Mouse (Mus musculus): ENCODE results near the gene Scnn1a. TPM values are rescaled to one million over a fixed set of nuclear protein-coding genes. Genes with fewer than 3 reads are reported as not detected.
"Not testable (repeated sequence)": the region's sequence is repeated elsewhere in the genome, so short reads cannot be mapped to it uniquely, and the experiment has no call there.

The Scnn1a gene
- 18.5 and 20.6 TPM in 2 replicates for polyA plus RNA-seq (2015; fragmentation: Nextera tagmentation; extraction: Ambion mirVana)

DNA sequence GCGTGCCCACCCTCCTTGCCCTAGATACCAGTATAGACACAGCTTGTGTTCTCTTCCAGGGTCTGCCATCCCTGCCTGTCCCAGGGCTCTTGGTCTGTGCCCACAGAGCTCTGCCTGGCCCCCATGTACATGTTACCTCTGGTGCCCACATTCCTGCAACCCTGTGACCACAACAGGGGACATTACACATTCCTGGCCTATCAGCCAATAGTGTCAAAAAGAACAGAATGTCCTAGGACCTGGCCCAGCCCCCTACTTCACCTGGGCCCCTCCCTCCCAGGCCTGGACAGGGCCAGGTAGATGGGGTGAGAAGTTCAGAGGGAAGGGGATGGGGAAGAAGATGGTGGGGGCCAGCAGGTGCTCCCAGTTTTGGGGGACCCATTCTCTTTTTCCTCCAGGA lies at the start of gene Scnn1a:
Scnn1a (plus strand) TSS at position 337 of the 400 bp plus-strand sequence.
- TF ChIP-seq CTCF (IDR thresholded peaks at IDR 0.05; ENCODE audit: low read depth) (no peak), EP300 (optimal IDR thresholded peaks at IDR 0.05) (no peak)

GRCm38 (mm10) chr6:125271455-125272227 lies 48.8 kb upstream of the Scnn1a start:
- Histone ChIP-seq H3K27ac (replicated peaks) (no peak overlapping the region), H3K4me2 (replicated peaks; ENCODE audit: low read depth) (peak overlapping the region; percentile 39), H3K27me3 (ENCODE audit: control insufficient read depth, insufficient read depth, low read length) (no peaks in the 10 kb centered on the region), H3K9me3 (ENCODE audit: control insufficient read depth, low read length) (no peaks in the 10 kb centered on the region), H3K9ac (ENCODE audit: low read length) (no peak overlapping the region), H3K4me3 (ENCODE audit: low read depth, low read length) (peak overlapping the region; percentile 10; the same call in 1 of the 2 replicates), H3K36me3 (ENCODE audit: control insufficient read depth, insufficient read depth, low read length) (no peaks in the 10 kb centered on the region), H3K4me1 (replicated peaks; ENCODE audit: control insufficient read depth, insufficient read depth) (no peaks in the 10 kb centered on the region)
- peak; percentile 91 for DNase-seq (ENCODE audit: low spot score)
- peak; percentile 89 for ATAC-seq (ENCODE audit: low FRiP score, low TSS enrichment)
- WGBS, result 15% methylated on average over 17 of the region's 17 CpGs
- TF ChIP-seq EP300 (optimal IDR thresholded peaks at IDR 0.05) (no peak), CTCF (IDR thresholded peaks at IDR 0.05; ENCODE audit: low read depth) (peak; percentile 99)

More for the DNA sequence above, at the start of gene Scnn1a:
- H3K9ac ChIP-seq (ENCODE audit: low read length), result peak within 1 kb of the TSS; percentile 38
- WGBS, result 88% methylated on average over 1 of the region's 1 CpGs
- no peaks in the 10 kb centered on the region for H3K36me3 ChIP-seq (ENCODE audit: control insufficient read depth, insufficient read depth, low read length)
- ATAC-seq (ENCODE audit: low FRiP score, low TSS enrichment) (peak; percentile 25; the same call in 1 of the 2 replicates), DNase-seq (ENCODE audit: low spot score) (peak; percentile 45)
- peak within 1 kb of the TSS; percentile 82 for H3K27ac ChIP-seq (replicated peaks)
- peak within 1 kb of the TSS; percentile 45 for H3K4me2 ChIP-seq (replicated peaks; ENCODE audit: low read depth)
- H3K4me3 ChIP-seq (ENCODE audit: low read depth, low read length), result peak within 1 kb of the TSS; percentile 22
- H3K4me1 ChIP-seq (replicated peaks; ENCODE audit: control insufficient read depth, insufficient read depth), result 0 out of 2 replicates have a peak, but pooled peaks cover 2% of the 10 kb centered on the region
- no peaks in the 10 kb centered on the region for H3K27me3 ChIP-seq (ENCODE audit: control insufficient read depth, insufficient read depth, low read length)
- H3K9me3 ChIP-seq (ENCODE audit: control insufficient read depth, low read length), result no peaks in the 10 kb centered on the region

- no peak overlapping the region for H3K9ac ChIP-seq (ENCODE audit: low read length)
- no peaks in the 10 kb centered on the region for H3K9me3 ChIP-seq (ENCODE audit: control insufficient read depth, low read length)
- H3K27ac ChIP-seq (replicated peaks), result no peak overlapping the region
- H3K4me2 ChIP-seq (replicated peaks; ENCODE audit: low read depth), result no peak overlapping the region
- H3K27me3 ChIP-seq (ENCODE audit: control insufficient read depth, insufficient read depth, low read length), result no peaks in the 10 kb centered on the region
- no peak for DNase-seq (ENCODE audit: low spot score)
- H3K4me1 ChIP-seq (replicated peaks; ENCODE audit: control insufficient read depth, insufficient read depth), result no peaks in the 10 kb centered on the region
- no peak for ATAC-seq (ENCODE audit: low FRiP score, low TSS enrichment)
- WGBS, result 72% methylated on average over 10 of the region's 10 CpGs
- H3K4me3 ChIP-seq (ENCODE audit: low read depth, low read length), result no peak overlapping the region
- H3K36me3 ChIP-seq (ENCODE audit: control insufficient read depth, insufficient read depth, low read length), result no peaks in the 10 kb centered on the region
- TF ChIP-seq CTCF (IDR thresholded peaks at IDR 0.05; ENCODE audit: low read depth) (no peak), EP300 (optimal IDR thresholded peaks at IDR 0.05) (no peak)
These were observed 48.2 kb upstream of the Scnn1a start for GRCm38 (mm10) chr6:125272228-125272785.

DNA sequence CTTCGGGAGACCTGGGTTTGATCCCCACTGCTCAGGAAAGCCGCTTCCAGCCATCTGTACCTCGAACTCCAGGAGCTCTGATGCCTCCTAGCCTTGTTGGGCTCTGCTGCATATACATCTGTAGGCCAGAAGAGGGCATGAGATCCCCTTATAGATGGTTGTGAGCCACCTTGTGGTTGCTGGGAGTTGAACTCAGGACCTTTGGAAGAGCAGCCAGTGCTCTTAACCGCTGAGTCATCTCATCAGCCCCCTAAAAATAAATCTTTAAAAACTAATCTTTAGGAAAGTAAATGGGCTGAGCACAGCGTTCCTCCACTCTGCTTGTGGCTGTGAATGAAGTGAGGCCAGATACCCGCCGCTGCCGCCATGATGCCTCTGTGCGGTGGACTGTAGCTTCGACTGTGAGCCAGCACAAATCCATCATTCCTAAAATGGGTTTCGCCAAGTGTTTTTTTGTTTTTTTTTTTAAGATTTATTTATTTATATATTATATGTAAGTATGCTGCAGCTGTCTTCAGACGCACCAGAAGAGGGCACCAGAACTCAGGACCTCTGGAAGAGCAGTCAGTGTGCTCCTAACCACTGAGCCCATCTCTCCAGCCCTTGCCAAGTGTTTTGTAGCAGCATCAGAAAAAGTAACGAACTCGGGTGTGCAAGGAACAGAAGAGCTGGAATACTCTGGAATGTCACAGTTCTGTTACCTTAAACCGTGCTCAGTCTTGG lies 45.5 kb upstream of the Scnn1a start:
- no peaks in the 10 kb centered on the region for H3K9me3 ChIP-seq (ENCODE audit: control insufficient read depth, low read length)
- no peak overlapping the region for H3K9ac ChIP-seq (ENCODE audit: low read length)
- no peak overlapping the region for H3K27ac ChIP-seq (replicated peaks)
- no peaks in the 10 kb centered on the region for H3K27me3 ChIP-seq (ENCODE audit: control insufficient read depth, insufficient read depth, low read length)
- H3K36me3 ChIP-seq (ENCODE audit: control insufficient read depth, insufficient read depth, low read length), result no peaks in the 10 kb centered on the region
- DNase-seq (ENCODE audit: low spot score), result peak; percentile 56
- 0 out of 2 replicates have a peak, but pooled peaks have one; percentile 31 for ATAC-seq (ENCODE audit: low FRiP score, low TSS enrichment)
- TF ChIP-seq EP300 (optimal IDR thresholded peaks at IDR 0.05) (no peak), CTCF (IDR thresholded peaks at IDR 0.05; ENCODE audit: low read depth) (peak; percentile 80)
- no peak overlapping the region for H3K4me3 ChIP-seq (ENCODE audit: low read depth, low read length)
- no peak overlapping the region for H3K4me2 ChIP-seq (replicated peaks; ENCODE audit: low read depth)
- no peaks in the 10 kb centered on the region for H3K4me1 ChIP-seq (replicated peaks; ENCODE audit: control insufficient read depth, insufficient read depth)
- WGBS, result 52% methylated on average over 15 of the region's 15 CpGs

DNA sequence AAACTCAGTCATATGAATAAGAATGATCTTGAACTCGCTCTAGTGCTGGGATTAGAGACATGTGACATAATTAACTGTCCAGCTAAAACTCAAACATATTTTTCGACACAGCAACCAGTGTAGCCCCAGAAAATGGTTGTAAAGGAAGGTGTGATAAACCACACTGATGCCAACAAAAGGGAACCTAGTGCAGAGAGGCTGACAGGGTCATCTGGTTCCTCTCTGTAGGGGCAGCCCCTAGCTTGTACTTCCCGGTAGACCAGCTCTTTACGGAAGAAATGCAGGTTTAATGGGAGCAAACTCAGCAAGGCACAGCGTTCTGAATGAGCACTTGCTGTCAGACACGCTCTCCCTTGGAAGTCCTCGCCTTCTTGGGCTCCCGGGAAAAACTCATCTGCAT lies 40.7 kb upstream of the Scnn1a start:
- Histone ChIP-seq H3K9ac (ENCODE audit: low read length) (no peak overlapping the region), H3K9me3 (ENCODE audit: control insufficient read depth, low read length) (no peaks in the 10 kb centered on the region), H3K27me3 (ENCODE audit: control insufficient read depth, insufficient read depth, low read length) (no peaks in the 10 kb centered on the region), H3K36me3 (ENCODE audit: control insufficient read depth, insufficient read depth, low read length) (no peaks in the 10 kb centered on the region), H3K4me1 (replicated peaks; ENCODE audit: control insufficient read depth, insufficient read depth) (no peaks in the 10 kb centered on the region), H3K27ac (replicated peaks) (no peak overlapping the region), H3K4me3 (ENCODE audit: low read depth, low read length) (no peak overlapping the region), H3K4me2 (replicated peaks; ENCODE audit: low read depth) (no peak overlapping the region)
- WGBS, result 65% methylated on average over 8 of the region's 8 CpGs
- TF ChIP-seq CTCF (IDR thresholded peaks at IDR 0.05; ENCODE audit: low read depth) (no peak), EP300 (optimal IDR thresholded peaks at IDR 0.05) (no peak)
- ATAC-seq (ENCODE audit: low FRiP score, low TSS enrichment) (no peak), DNase-seq (ENCODE audit: low spot score) (no peak)

- H3K27ac ChIP-seq (replicated peaks); H3K9ac ChIP-seq (ENCODE audit: low read length); H3K36me3 ChIP-seq (ENCODE audit: control insufficient read depth, insufficient read depth, low read length); H3K4me2 ChIP-seq (replicated peaks; ENCODE audit: low read depth); ATAC-seq (ENCODE audit: low FRiP score, low TSS enrichment); H3K27me3 ChIP-seq (ENCODE audit: control insufficient read depth, insufficient read depth, low read length); DNase-seq (ENCODE audit: low spot score); H3K4me1 ChIP-seq (replicated peaks; ENCODE audit: control insufficient read depth, insufficient read depth); H3K4me3 ChIP-seq (ENCODE audit: low read depth, low read length); H3K9me3 ChIP-seq (ENCODE audit: control insufficient read depth, low read length): not testable (repeated sequence)
- 82% methylated on average over 13 of the region's 13 CpGs for WGBS
These were observed 37.7 kb upstream of the Scnn1a start for GRCm38 (mm10) chr6:125282721-125283120.
